Mouse (Mus musculus): Measurements from ENCODE around the gene 1700074P13Rik.
"Not testable (repeated sequence)": the region's sequence is repeated elsewhere in the genome, so short reads cannot be mapped to it uniquely, and the experiment has no call there.

The 1700074P13Rik gene

GRCm38 (mm10) chr6:40940457-40940856, at the start of gene 1700074P13Rik:
Gene 1700074P13Rik (minus strand): TSS chr6:40940557.
- no peak for DNase-seq

GRCm38 (mm10) chr6:40964454-40964853, 24.1 kb upstream of the 1700074P13Rik start, which contains the start of gene 1810009J06Rik:
Gene 1810009J06Rik (plus strand): TSS chr6:40964754.
- DNase-seq, result not testable (repeated sequence)

- no peak for DNase-seq
Measured at GRCm38 (mm10) chr6:40953716-40954115, 13.4 kb upstream of the 1700074P13Rik start.

GRCm38 (mm10) chr6:40951770-40952169, 11.4 kb upstream of the 1700074P13Rik start, which contains the start of gene Gm4744:
Gene Gm4744 (minus strand): TSS chr6:40951870.
- DNase-seq, result no peak

- DNase-seq, result no peak
Measured at GRCm38 (mm10) chr6:40919954-40920353, 20.4 kb downstream of the 1700074P13Rik start.

- no peak for DNase-seq
Measured at GRCm38 (mm10) chr6:40900287-40900686, 40.1 kb downstream of the 1700074P13Rik start, which contains the start of gene Prss58. Gene Prss58 (minus strand): TSS chr6:40900387.

GRCm38 (mm10) chr6:40894716-40895115, 45.6 kb downstream of the 1700074P13Rik start:
- DNase-seq, result no peak

GRCm38 (mm10) chr6:40893577-40893976, 46.8 kb downstream of the 1700074P13Rik start:
- peak; percentile 17 for DNase-seq

GRCm38 (mm10) chr6:40891754-40892153, 48.6 kb downstream of the 1700074P13Rik start:
- no peak for DNase-seq

GRCm38 (mm10) chr6:40890973-40891372, 49.4 kb downstream of the 1700074P13Rik start:
- DNase-seq, result no peak

GRCm38 (mm10) chr6:40887394-40887793, 53.0 kb downstream of the 1700074P13Rik start, which contains the start of gene Moxd2:
Gene Moxd2 (minus strand): TSS chr6:40887494.
- no peak for DNase-seq
